8 mouse cellular contexts compared by ENCODE assay signal in genomic region chr14:45551121-45551768, GRCm38 (mm10). TPM values are rescaled to one million over a fixed set of nuclear protein-coding genes. Genes with fewer than 3 reads are reported as not detected.
A peak's percentile ranks its signal among the peaks of the same experiment; 100 is the strongest.
DNase-seq lines count a peak whose midpoint lies in the region; ATAC-seq and TF ChIP-seq lines count a peak whose summit lies in the region.

No protein-coding gene starts in this region.

- no peak overlapping the region for H3K4me3 ChIP-seq in forebrain, embryonic 11.5 days (ENCODE audit: low read depth, low read length)
- H3K4me3 ChIP-seq in limb, embryonic 14.5 days (replicated peaks; ENCODE audit: low read length): no peak overlapping the region

- no peaks in the 10 kb centered on the region for H3K36me3 ChIP-seq in forebrain, embryonic 11.5 days (ENCODE audit: control insufficient read depth, insufficient read depth, low read length)
- no peaks in the 10 kb centered on the region for H3K36me3 ChIP-seq in limb, embryonic 14.5 days (ENCODE audit: control insufficient read depth, insufficient read depth, low read length)

- H3K4me2 ChIP-seq in forebrain, embryonic 11.5 days (ENCODE audit: low read depth, low read length, severe bottlenecking): no peak overlapping the region
- no peak overlapping the region for H3K4me2 ChIP-seq in limb, embryonic 14.5 days (replicated peaks; ENCODE audit: low read depth, low read length, severe bottlenecking)

- DNase-seq in cerebellum, adult 9-11 months: no peak
- peak; percentile 37 for DNase-seq in right cerebral cortex, postnatal 4 days
- no peak for DNase-seq in right cerebral cortex, postnatal 36 days (ENCODE audit: low spot score in 2 of 2)
- DNase-seq in forebrain, embryonic 11.5 days (ENCODE audit: low spot score): peak; percentile 73
- peak; percentile 58 for DNase-seq in limb, embryonic 14.5 days (ENCODE audit: low spot score)
- DNase-seq in retina, embryonic 14.5 days (ENCODE audit: low spot score): peak; percentile 62
- no peak for DNase-seq in Muller cell, postnatal 12 days (ENCODE audit: inconsistent ontology term)

- no peaks in the 10 kb centered on the region for H3K9me3 ChIP-seq in forebrain, embryonic 11.5 days (ENCODE audit: control insufficient read depth, low read length)
- H3K9me3 ChIP-seq in limb, embryonic 14.5 days (ENCODE audit: control insufficient read depth, low read length): no peaks in the 10 kb centered on the region

- no peaks in the 10 kb centered on the region for H3K27me3 ChIP-seq in forebrain, embryonic 11.5 days (ENCODE audit: control insufficient read depth, insufficient read depth, low read length)
- no peaks in the 10 kb centered on the region for H3K27me3 ChIP-seq in limb, embryonic 14.5 days (ENCODE audit: control insufficient read depth, insufficient read depth, low read length)

- 0 out of 2 replicates have a peak, but pooled peaks have one; percentile 47 for ATAC-seq in cerebellum, adult (ENCODE audit: insufficient number of reproducible peaks, low FRiP score, low TSS enrichment)
- peak; percentile 88 for ATAC-seq in forebrain, embryonic 11.5 days (replicated peaks; ENCODE audit: low FRiP score)
- no peak for ATAC-seq in limb, embryonic 14.5 days (ENCODE audit: low FRiP score, low read depth)

- H3K27ac ChIP-seq in forebrain, embryonic 11.5 days (ENCODE audit: low read depth, low read length): no peak overlapping the region
- no peak overlapping the region for H3K27ac ChIP-seq in limb, embryonic 14.5 days (replicated peaks; ENCODE audit: low read depth, low read length)

- WGBS in forebrain, embryonic 11.5 days: 57% methylated on average over 17 of the region's 17 CpGs
- WGBS in limb, embryonic 14.5 days: 56% methylated on average over 17 of the region's 17 CpGs

- no peak overlapping the region for H3K9ac ChIP-seq in forebrain, embryonic 11.5 days (ENCODE audit: low read length)
- H3K9ac ChIP-seq in limb, embryonic 14.5 days (ENCODE audit: low read depth, low read length, severe bottlenecking): no peak overlapping the region

- TF ChIP-seq POLR2A in limb, embryonic 14.5 days (IDR thresholded peaks at IDR 0.05; ENCODE audit: borderline replicate concordance, extremely low read depth, insufficient read depth, insufficient read length): no peak

- no peaks in the 10 kb centered on the region for H3K4me1 ChIP-seq in forebrain, embryonic 11.5 days (replicated peaks; ENCODE audit: control insufficient read depth, insufficient read depth, low read length)
- H3K4me1 ChIP-seq in limb, embryonic 14.5 days (ENCODE audit: control insufficient read depth, insufficient read depth, low read length): 0 out of 2 replicates have a peak, but pooled peaks cover 3% of the 10 kb centered on the region

RNA-seq across cellular contexts. Expression of gene Fermt2, which starts 21.3 kb away (rescaled TPM):
- 61.9 and 68.5 TPM in 2 replicates for polyA plus RNA-seq in forebrain, embryonic 11.5 days (2014; fragmentation: Nextera tagmentation; extraction: Ambion mirVana)
- polyA plus RNA-seq in limb, embryonic 14.5 days (2012; rRNA removed): 74.3 and 91.7 TPM in 2 replicates
- 128 and 134 TPM in 2 replicates for polyA plus RNA-seq in limb, embryonic 14.5 days (2014; fragmentation: Nextera tagmentation; extraction: Ambion mirVana)

Comparison
In these comparisons a context has a peak if more than half of its experiments do, and no peak if none do; other contexts are left out.
1. DNase-seq: peak in right cerebral cortex, postnatal 4 days (single experiment), forebrain, embryonic 11.5 days (single experiment), limb, embryonic 14.5 days (single experiment) and retina, embryonic 14.5 days (single experiment); none in cerebellum, adult 9-11 months (single experiment), right cerebral cortex, postnatal 36 days (0 of 2) and Muller cell, postnatal 12 days (single experiment).